Mouse (Mus musculus): ENCODE results near the gene Irx1.

Gene Irx1

DNA sequence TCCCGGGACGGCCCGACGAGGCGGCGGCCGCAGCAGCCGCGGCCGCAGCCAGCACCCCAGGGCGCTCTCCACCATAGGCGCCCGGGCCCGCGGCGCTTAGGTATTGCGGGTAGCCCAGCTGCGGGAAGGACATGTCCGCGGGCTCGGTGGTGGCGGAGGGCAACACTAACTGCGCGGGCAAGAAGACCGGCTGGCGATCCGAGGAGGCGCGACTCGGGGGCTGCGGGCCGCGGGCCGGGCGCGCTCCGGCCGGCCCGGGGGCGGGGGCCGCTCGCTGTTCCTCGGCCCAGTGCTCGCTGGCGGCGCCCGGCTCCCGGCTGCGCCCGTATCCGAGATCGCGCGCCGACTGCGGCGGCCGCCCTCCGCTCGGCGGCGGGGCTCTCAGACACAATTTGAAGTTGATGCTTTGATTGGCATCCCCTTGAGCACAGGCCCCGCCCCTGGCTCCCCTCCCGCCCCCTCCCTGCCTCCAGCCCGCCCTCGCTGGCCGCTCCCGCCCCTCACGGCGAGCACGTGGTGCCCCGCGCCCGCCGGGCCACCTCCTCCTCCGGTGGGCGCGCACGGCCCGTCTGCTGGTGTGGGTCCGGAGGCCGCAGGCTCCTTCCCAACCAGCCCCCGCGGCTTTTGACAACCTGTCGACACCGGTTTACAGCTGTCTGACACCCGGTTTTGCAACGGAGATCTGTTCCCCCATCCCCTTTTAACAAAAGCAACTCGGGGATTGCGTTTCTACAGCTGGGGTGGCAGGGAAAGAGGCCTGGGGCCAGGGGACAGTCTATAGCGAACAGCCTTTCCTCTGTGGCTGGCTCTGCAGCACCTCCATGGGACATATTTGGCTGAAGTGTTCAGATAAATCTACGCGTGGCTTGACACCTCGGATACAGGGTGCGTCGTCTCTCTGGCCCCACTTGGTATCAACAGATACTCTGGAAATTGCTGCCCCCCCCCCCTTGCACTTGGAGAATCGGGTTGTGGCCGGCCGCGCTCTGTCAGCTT is at the start of gene Irx1:
Irx1 (minus strand) TSS at position 368 of the 996 bp plus-strand sequence.
- DNase-seq (ENCODE audit: low spot score in 2 of 2) = no peak

DNA sequence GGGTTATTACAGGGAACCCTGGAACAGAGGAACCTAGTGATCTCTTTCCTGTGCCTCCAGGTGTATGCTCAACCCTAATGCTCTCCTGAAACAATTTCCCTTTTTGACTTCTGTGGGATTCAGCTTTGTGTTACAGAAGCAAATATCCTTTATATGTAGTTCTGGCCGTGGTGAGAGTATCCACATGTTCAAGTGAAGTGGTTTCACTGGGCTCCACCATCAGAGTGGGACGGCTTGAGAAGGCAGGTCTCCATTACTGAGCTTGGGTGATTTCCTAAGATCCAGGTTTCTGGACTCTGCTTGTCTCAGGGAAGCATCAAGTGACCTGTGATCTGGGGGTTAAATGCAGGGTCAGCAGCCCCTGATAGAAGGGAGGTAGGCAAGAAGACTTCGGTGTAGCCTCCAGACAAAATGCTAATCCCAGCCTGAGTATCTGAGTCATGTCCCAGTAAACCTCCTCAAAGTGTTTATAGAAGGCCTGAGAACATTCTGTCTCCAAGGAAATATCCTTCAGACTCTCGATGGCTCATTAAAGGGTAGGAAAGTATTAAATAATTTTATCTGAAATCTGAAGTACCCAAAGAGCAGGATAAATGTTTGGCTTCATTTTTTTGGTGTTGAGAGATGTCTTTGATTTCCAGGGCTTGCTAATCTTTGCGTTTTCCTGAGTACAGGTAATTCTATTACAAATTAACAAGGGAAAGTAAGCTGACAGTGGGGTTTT is 16.6 kb upstream of the Irx1 start:
- no peak for DNase-seq (ENCODE audit: low spot score in 2 of 2)

GRCm38 (mm10) chr13:71975753-71976152 is 12.2 kb upstream of the Irx1 start:
- no peak for DNase-seq (ENCODE audit: low spot score in 2 of 2)

DNA sequence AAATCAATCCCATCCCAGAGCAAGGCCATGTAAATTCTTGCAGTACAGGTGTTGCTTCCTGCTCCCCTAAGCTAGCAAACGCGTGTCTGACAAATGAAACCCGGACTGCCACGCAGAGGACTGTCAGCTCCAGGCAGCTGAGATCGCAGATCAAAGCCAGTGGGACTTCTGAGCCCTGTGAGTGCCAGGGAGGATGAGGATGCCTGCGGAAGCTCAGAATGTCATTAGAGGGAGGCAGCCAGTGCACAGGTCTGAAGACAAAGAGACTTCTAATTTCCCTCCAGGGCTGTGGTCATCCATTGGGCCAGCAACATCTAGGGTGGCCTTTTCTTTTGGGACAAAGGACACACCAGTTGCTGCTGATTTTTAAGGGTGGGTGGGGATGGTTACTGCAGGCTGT is 4.8 kb upstream of the Irx1 start:
- DNase-seq (ENCODE audit: low spot score in 2 of 2) = no peak

GRCm38 (mm10) chr13:71967341-71968250 is 4.1 kb upstream of the Irx1 start:
- no peak for DNase-seq (ENCODE audit: low spot score in 2 of 2)

DNA sequence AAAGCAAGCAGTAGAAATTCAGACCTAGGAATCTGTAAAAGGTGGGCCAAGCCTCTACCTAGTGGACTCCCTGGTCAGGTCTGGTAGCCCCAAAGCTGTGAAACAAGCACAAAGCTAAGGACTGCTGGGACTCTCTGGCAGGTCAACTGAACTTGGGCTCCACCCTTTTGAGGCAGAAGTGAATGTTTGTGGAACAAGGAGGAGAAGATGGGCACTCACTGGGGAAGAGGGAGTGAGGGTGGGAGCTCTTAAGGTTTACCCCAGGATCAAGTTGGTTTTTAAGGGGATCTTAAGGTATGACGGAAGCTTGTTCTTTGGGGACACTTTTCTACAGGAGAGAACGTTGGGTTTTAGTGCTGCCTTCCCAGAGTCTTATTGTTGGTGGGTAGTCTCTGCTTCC is 3.1 kb upstream of the Irx1 start:
- no peak for DNase-seq (ENCODE audit: low spot score in 2 of 2)

GRCm38 (mm10) chr13:71964366-71964765 is 843 bp upstream of the Irx1 start:
- DNase-seq (ENCODE audit: low spot score in 2 of 2) = no peak

DNA sequence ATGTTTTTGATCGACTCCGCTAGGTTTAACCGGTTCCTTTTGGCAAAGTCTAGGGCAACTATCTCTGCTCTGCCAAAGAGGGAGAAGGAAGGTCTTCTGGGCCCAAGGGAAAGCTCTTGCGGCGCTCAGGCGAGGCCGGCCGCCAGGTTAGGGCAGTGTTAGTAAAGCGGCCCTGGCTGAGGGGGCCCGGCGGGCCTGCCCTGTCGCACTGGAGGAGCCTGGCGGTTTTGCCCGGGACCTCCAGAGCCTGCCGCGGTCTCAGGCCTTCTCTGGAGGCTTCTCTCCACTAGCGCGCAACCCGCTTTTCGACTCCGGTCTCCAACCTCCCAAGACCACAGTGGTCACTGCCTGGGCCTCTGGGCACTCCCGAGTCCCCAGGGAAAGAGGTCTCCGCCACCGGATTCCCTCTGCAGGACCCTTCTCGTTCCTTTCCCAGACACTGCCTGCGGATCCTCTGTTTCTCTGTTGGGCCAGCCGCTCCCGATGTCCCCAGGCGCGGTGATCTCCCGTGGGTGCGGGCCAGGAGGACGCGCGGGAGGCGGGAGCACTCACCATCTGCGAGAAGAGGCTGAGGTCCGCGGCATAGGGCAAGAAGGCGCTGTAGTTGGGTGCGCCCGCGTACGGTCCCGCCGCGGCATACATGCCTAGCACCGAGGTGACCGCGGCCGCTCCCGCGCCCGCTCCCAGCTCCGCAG is 715 bp downstream of the Irx1 start:
- DNase-seq (ENCODE audit: low spot score in 2 of 2) = no peak

- DNase-seq (ENCODE audit: low spot score in 2 of 2) = no peak
These were observed 1.4 kb downstream of the Irx1 start for GRCm38 (mm10) chr13:71961891-71962660.

GRCm38 (mm10) chr13:71960846-71961735 is 2.4 kb downstream of the Irx1 start:
- no peak for DNase-seq (ENCODE audit: low spot score in 2 of 2)

DNA sequence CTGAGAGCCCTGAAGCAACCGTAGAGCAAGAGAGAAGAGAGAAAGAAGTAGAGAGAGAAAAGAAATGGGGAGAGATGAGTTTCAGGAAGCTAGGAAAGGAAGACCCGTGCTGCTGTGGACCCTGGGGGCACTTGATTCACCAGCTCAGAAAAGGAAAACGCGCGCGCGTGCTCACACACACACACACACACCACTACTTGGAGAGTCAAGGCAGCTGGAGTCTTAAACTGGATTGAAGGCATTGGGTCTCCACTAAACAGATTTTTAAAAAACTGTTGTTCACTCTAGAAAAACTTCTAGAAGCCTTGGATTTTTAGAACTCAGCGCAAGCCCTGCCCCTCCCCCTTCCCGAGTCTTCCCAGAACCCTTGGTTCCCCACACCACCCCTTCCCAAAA is 3.2 kb downstream of the Irx1 start:
- no peak for DNase-seq (ENCODE audit: low spot score in 2 of 2)

DNA sequence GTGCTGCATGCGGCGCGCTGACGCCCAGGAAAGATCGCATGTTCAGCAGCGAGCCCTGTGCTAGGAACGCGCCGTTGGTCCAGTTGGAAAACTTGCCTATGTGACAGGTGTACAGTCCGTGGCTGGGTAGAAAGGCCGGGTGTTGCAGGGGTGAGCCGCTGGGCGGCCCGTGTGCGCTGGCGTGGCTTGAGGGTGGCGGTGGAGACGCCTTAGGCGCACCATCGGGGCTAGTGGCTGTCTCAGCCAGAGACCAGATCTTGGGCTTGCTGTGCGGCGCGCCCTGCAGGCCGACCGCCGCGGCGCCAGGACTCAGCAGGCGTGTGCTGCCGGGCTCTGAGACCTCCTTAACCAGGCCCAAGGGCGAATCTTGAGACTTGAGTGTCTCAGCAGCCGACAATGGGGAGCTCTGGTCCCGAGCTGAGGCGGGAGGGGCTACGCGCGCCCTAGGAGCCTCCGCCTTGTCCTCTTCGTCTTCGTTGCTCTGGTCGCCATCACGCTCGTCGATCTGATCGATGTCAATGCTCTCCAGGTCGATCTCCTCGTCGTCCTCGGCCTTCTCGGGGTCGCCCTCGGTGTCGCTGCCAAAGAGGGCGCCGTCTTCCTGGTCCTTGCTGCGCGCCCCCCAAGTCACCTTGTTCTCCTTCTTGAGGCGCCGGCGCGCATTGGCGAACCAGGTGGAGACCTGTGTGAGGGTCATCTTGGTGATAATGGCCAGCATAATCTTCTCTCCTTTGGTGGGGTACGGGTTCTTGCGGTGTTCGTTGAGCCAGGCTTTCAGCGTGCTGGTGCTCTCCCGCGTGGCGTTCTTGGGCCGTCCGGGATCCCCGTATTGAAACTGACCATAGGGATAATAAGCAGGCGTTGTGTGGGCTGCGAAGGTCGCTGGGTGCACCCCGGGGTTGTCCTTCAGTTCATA is 3.9 kb downstream of the Irx1 start:
- DNase-seq (ENCODE audit: low spot score in 2 of 2) = no peak

DNA sequence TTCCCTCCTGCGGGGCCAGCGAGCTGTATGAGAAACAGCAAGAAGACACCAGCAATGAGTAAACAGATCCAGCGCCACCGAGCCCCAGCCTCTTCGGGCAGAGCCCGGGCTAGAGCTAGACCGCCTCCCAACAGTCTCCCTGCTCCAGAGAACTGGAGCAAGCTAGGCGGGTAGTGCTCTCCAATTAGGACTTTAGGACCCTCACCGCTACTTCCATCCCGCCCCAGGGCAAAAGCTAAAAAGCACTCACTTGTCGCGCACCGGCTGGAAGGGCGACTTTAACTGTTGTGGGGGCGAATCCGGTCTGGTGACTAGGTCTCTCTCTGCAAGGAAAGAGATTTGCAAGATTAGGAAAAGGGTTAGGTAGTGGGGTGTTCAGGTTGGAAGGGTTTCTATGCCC is 4.9 kb downstream of the Irx1 start:
- no peak for DNase-seq (ENCODE audit: low spot score in 2 of 2)

- no peak for DNase-seq (ENCODE audit: low spot score in 2 of 2)
These were observed 5.6 kb downstream of the Irx1 start for GRCm38 (mm10) chr13:71957811-71958351.

- no peak for DNase-seq (ENCODE audit: low spot score in 2 of 2)
These were observed 6.4 kb downstream of the Irx1 start for GRCm38 (mm10) chr13:71957147-71957546.

GRCm38 (mm10) chr13:71956481-71956880 is 7.0 kb downstream of the Irx1 start:
- no peak for DNase-seq (ENCODE audit: low spot score in 2 of 2)

DNA sequence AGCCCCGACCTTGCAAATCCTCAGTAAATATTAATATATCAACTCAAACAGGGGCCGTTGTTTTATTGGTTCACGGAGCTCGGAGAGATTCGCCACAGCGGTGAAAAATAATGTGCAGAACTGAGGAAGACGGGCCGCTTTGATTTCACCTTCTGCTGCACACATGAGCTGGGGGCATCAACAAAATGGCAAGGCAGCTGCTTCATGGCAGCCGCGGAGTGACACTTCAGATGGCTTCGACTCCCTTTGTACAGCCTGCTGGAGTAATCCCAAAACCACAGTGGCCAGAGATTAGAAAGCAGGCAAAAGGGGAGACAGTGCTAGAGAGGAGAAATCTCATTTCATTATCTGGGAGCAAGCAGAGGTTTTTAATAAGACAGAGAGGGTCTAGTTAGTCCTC is 11.6 kb downstream of the Irx1 start:
- DNase-seq (ENCODE audit: low spot score in 2 of 2) = no peak

DNA sequence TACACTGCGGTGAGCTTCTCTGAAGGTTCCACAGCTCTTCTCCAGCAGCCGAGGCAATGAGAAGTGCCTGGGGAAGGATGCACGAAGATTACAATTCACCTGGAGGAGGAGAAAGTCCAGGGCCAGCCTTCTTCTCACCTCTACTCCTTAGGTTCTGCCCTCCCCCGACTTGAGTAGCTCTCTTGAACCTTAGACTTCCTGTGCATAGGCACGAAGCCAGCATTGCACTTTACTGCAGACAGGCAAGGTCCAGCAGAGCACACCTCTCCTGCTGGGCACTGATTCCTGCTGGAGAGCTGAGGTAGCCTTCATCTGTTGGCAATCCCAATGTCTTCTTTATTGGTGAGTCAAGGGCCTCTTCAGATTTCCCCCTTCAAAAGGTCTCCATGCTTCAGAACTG is 13.7 kb downstream of the Irx1 start:
- no peak for DNase-seq (ENCODE audit: low spot score in 2 of 2)
